Mouse (Mus musculus) CH12.LX (cell line): Measurements from ENCODE around the gene Scamp1.

Source experiments
- CTCF ChIP-seq, 2 experiments: IDR thresholded peaks in 1 of 2; conservative IDR thresholded peaks in 1 of 2; 2 replicates each; pipeline ENCODE4 v1.5.1; 2011 to 2012; ENCODE audit warnings: low read depth in 2 of 2, low read length in 2 of 2, improper control_type of control experiment in 1 of 2, inconsistent platforms in 1 of 2, mild to moderate bottlenecking in 1 of 2, moderate library complexity in 1 of 2
- POLR2A ChIP-seq: IDR thresholded peaks from 2 replicates; pipeline ENCODE4 v1.6.1; 2011; ENCODE audit warnings: low read depth, mild to moderate bottlenecking, improper control_type of control experiment, low read length
- RCOR1 ChIP-seq: conservative IDR thresholded peaks from 2 replicates; pipeline ENCODE4 v1.6.1; 2012; ENCODE audit warnings: low read depth, mild to moderate bottlenecking, inconsistent platforms, low read length, improper control_type of control experiment

DNA sequence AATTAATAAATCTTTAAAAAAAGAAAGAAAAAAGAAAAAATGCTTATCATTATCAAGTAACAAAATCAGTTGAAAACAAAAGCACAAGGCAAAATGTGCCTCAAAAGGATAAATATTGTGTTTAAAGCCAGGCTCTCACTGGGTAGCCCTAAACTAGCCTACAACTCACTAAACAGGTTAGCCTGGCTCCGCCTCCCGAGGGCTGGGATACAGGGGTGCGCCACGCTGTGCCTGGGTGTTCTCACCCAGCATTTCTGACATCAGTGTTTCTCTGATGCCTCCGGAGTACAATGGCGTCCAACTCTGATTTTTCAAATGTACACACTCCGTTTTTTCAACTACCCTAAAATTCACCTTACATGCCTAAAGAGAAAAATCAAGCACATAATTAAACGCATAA, 24.7 kb downstream of the Scamp1 start:
- TF ChIP-seq RCOR1 (no peak), CTCF (conservative IDR thresholded peaks at IDR 0.05 in 1 of 2, IDR thresholded peaks at IDR 0.05 in 1 of 2; ENCODE audit: low read depth in 2 of 2, low read length in 2 of 2) (no peak), POLR2A (no peak)
